Mouse (Mus musculus) thymus, postnatal 14 days (tissue): ENCODE measurements at regions not wholly inside any gene's neighbourhood (a gene's known extent, or its start where the extent isn't known, plus 50 kb on each side); places are given as distances from the start of the nearest gene placed in this dataset.
"Not testable (repeated sequence)": the region's sequence is repeated elsewhere in the genome, so short reads cannot be mapped to it uniquely, and the experiment has no call there.

Experiments used
- DNase-seq: peaks from one replicate; pipeline ENCODE4 v3.0.0; 2021

DNA sequence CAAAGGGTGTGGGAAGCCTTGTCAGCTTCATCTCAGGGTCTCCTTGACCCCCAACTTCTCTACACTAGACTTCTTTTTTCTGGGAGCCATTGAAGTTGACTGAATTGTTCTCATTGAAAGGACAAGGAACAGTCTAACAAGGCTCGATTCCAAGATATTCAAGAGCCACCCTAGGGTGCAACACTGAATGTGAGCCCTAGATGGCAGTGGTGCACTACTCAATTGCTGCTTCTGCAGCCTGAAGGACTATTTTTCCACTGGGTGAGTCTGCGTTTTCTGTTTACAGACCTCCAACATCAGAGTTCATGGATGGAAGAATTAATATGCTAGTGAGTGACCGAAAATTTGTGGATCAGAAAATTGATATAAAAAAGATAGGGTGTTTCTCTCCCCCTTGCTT lies 161.5 kb downstream of the Hpcal1 start:
- peak; percentile 37 for DNase-seq

- not testable (repeated sequence) for DNase-seq
These were observed 181.8 kb downstream of the Hpcal1 start for GRCm38 (mm10) chr12:17872491-17872890.

- peak; percentile 85 for DNase-seq
These were observed 190.9 kb downstream of the Hpcal1 start for GRCm38 (mm10) chr12:17881371-17882116.

DNA sequence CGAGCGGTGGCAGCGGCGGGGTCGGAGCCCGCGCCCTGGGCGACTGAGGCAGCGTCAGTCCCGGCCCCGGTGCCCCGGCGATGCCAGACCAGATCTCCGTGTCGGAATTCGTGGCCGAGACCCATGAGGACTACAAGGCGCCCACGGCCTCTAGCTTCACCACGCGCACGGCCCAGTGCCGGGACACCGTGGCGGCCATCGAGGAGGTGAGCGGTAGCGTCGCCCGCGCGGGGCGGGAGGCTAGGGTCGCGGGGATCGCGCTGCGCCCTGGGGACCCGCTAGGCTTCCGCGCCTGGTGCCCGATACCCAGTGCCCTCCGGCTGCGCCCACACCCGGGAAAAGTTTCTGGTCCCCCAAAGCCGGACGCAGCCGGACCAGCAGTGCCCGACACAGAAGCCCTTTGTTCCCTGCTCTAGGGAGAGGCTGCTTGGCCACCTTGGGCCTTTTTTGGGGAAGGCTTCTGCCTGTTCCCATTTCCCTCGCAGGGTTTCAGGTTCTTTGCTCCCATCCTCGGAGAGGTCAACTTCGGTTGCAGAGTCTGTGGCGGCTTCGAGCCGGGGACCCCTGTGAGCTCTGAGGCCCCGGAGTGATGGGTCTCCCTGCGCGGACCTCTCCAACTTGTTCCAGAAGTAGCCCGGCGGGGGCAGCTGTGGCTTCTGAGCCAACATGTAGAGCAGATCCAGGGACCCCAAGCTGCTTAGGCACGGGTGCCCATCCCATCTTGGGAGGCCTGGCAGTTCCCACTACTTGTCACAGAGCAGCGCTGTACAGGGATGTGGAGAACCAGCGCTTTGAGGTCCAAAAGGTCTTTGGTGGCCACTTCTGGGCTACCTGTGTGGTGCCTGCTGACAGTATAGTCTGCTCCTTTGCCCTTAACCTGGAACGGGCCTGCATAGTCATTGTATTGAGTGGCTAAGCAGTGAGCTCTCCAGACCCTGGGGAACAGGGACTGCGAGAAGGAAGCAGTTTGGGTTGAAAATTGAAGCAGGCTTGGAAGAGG lies 191.8 kb downstream of the Hpcal1 start:
- peak; percentile 14 for DNase-seq

DNA sequence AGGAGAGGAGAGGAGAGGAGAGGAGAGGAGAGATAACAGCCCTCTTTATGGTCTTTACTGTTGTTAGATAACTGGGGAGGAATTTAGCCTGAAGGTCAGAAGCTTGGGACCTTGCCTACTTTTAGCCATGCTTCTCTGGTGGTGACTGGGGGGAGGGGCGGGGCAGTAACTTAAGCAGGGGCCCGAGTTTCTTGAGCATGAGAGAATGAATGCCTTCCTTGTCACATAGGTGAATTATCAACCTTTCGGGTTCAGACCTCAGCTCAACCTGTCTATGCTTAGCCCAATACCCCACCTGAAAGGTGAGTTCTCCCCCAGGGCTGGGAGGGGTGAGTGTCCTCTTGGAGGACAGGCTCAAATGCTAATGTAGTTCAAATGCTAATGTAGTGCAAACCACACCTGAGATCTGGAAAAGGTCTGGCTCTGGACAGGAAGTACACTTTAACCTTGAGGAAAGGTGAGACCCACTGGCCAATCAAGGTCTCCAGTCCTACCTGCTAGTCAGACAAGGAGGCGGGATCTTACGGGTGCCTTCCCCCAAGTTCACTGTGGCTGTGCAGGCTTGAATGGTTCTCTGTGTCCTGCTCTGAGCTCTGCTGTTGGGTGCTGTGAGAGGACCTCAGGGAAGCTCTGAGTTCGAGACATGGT lies 201.1 kb downstream of the Hpcal1 start:
- DNase-seq = not testable (repeated sequence)

DNA sequence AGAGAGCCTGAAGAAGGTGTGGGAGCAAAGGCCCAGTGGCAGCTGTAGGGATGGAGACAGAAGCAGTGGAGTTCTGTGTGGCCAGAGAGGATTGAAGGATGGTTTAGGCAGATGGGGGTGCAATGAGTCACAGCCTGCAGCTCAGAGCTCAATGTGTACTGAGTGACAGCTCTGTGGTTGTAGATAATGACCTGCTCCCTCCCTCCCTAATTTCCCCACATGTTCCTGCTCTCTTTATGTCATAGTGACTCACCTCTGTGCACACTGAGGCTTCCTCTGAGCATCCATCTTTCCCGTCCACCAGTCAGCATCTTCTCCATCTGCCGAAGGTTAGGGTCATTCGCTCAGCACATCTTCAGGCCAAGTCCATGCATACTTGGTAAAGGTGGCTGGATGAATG lies 222.4 kb downstream of the Hpcal1 start:
- DNase-seq = not testable (repeated sequence)
